Mouse (Mus musculus) left cerebral cortex, adult 2 months (tissue): Measurements from ENCODE around the gene Fsd1l. TPM values are rescaled to one million over a fixed set of nuclear protein-coding genes. Genes with fewer than 3 reads are reported as not detected.
"Not testable (repeated sequence)": the region's sequence is repeated elsewhere in the genome, so short reads cannot be mapped to it uniquely, and the experiment has no call there.

Source experiments
- DNase-seq, 2 experiments: peaks; one replicate each; pipeline ENCODE4 v3.0.0; 2021 to 2022; ENCODE audit warnings: low spot score in 2 of 2, mixed read lengths in 1 of 2; ENCODE audit errors: extremely low spot score in 1 of 2
- H3K27ac ChIP-seq: fragments of 200-600 bp; 2 replicates; pipeline ENCODE4 v1.8.1; 2022
- H3K4me3 ChIP-seq: fragments of 200-600 bp; 2 replicates; pipeline ENCODE4 v1.8.1; 2022
- CTCF ChIP-seq: fragments of 200-600 bp; IDR thresholded peaks from 2 replicates; pipeline ENCODE4 v1.8.1; 2022; ENCODE audit warnings: antibody characterized with exemption, mild to moderate bottlenecking, moderate library complexity
- intact Hi-C: fragments of 180-260 bp; cut with DNase I; formaldehyde crosslinking; loops from one replicate; pipeline ENCODE4 v1.15.1; 2025
- total RNA-seq, 2 experiments: library from RNA; stranded (reverse); gene quantifications; 2 replicates each; pipeline ENCODE4 v1.2.3; 2021

Fsd1l gene
- total RNA-seq, 2 experiments from 2014 or later, result 35.0 to 38.4 TPM

DNA sequence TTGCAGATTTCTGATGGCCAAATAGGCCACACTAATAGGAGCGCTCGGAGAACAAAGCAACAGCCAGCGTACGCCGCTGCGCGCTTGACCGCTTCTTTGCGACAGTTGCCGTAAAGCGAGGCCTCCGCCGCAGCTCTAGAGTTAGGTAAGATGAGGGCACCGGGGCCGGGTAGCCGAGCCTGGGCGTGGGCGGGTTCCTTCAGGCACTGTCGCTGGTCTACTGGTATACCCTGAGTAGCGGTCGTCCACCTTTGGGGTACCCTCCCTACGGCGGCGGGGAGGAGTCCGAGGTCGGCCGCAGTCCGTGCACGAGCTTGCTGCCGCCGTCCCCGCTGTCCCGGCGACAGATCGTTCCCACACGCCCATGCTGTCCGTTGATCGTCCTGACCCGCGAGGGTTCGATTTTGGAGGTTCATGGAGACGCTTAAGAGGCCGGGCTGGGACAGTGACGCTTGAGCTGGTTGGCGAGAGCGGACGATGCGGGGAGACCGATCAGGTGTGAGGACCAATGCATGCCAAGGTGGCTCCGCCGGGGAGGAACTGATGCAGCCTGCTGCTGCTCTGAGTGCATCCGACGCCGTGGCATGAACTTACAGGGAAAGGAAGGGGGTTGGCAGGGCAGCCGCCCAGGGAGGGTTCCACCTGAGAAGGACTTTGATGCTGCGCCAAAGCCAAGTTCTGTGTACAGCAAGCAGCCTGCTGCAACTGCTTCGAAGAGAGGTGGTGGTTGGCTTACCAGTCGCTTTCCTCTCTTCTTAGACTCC is 83.0 kb downstream of the Fsd1l start:
- no peak for TF ChIP-seq CTCF
- peak overlapping the region; percentile 95 for H3K27ac ChIP-seq
- peak; percentile 90 to 91 for DNase-seq
- H3K4me3 ChIP-seq, result peak overlapping the region; percentile 92
- intact Hi-C loops, result loop anchor here (2.0 kb wide), 1 partner anchor 83 kb away; the partner anchor contains the start of gene Fsd1l

DNA sequence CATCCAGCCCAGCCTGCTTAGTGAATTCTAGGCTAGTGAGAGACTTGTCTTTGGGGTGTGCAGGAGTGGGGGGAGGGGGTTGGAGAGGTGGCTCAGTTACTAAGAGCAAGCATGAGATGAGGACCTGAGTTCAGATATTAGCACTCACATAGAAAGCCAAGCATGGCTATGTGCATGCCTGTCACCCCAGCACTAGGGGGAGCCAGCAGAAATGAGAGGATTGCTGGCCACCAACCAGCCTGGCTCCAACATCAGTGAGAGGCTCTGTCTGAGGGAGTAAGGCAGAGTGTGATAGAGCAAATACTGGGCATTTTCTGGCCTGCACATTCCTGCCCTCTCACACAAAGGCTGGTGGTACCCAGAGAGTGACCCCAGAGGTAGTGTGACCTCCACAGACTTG is 84.7 kb downstream of the Fsd1l start:
- peak; percentile 44 for TF ChIP-seq CTCF
- Histone ChIP-seq H3K27ac (no peak overlapping the region), H3K4me3 (no peak overlapping the region)
- no peak for DNase-seq
- intact Hi-C loops, result loop anchor here (2.0 kb wide), 1 partner anchor 85 kb away; the partner anchor contains the start of gene Fsd1l

- no peak overlapping the region for H3K4me3 ChIP-seq
- no peak for TF ChIP-seq CTCF
- H3K27ac ChIP-seq, result no peak overlapping the region
- intact Hi-C loops, result no loop called here
- no peak for DNase-seq
These were observed 86.3 kb downstream of the Fsd1l start for GRCm38 (mm10) chr4:53717546-53717945.

DNA sequence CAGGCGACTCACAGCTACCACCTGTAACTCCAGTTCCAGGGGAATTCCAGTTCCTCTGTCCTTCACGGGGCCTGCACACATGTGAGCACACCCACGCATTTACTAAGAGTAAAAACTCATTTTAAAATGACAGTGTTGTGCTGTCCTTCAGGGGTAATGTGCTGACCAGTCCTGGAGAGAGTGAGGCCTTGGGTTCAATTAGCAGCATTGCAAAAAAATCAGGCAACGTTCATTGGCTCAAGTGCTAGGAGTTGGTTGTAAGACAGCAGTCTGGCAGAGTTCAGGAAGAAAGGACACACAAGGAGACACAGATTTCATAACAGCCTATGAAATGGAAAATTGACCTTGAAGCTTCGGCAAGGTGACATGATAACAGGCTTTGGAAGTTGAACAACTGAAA is 87.0 kb downstream of the Fsd1l start:
- TF ChIP-seq CTCF, result no peak
- intact Hi-C loops, result no loop called here
- DNase-seq, result no peak
- Histone ChIP-seq H3K4me3 (no peak overlapping the region), H3K27ac (no peak overlapping the region)

DNA sequence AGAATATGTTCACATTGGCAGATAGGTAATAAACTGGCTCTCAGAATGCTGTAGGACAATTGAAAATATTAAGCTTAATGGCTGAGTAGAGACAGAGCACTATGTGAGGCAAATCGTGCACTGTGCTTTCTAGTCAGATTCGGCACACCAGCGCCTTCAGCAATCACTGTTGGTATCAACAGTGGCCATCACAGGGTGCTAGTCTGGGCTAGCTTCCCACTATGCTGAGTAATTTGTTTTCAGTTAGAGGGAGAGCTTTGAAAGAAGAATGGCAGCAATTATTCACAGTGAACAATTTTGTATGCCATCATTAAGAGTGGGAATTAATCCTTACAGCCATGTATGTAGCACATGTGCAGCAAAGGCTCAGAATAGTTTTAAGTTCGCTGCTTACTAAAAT is 91.2 kb downstream of the Fsd1l start:
- intact Hi-C loops, result no loop called here
- no peak for TF ChIP-seq CTCF
- Histone ChIP-seq H3K27ac (no peak overlapping the region), H3K4me3 (no peak overlapping the region)
- no peak for DNase-seq

GRCm38 (mm10) chr4:53726100-53726499 is 94.8 kb downstream of the Fsd1l start:
- intact Hi-C loops, DNase-seq, H3K4me3 ChIP-seq, H3K27ac ChIP-seq: not testable (repeated sequence)

DNA sequence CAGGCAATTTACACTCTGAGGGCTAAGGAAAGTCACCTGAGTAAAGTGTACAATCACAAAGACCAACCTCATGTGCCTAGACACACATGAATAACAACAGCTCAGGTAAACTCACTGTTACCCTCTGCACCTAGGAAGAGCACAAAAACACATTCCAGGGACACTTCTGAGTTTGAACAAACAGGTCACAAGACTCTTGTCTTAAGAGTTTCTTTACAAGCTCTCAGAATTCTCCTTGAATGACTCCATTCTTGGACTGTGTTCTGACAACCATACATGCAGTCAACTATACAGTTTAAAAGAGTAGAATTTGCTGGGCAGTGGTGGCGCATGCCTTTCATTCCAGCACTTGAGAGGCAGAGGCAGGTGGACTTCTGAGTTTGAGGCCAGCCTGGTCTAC is 96.8 kb downstream of the Fsd1l start:
- DNase-seq, result no peak
- TF ChIP-seq CTCF, result no peak
- no peak overlapping the region for H3K27ac ChIP-seq
- H3K4me3 ChIP-seq, result no peak overlapping the region
- intact Hi-C loops, result no loop called here

- H3K27ac ChIP-seq, result no peak overlapping the region
- peak in 1 of 2 experiments; percentile 43 for DNase-seq
- H3K4me3 ChIP-seq, result no peak overlapping the region
- TF ChIP-seq CTCF, result peak; percentile 78
- intact Hi-C loops, result loop anchor here (1.0 kb wide), 1 partner anchor 106 kb away; no protein-coding TSS in a partner anchor
These were observed 107.8 kb downstream of the Fsd1l start for GRCm38 (mm10) chr4:53738956-53739616.

- Histone ChIP-seq H3K4me3 (no peak overlapping the region), H3K27ac (peak overlapping the region; percentile 67)
- DNase-seq, result no peak
- intact Hi-C loops, result loop anchor here (1.0 kb wide), 2 partner anchors 9 to 24 kb away; no protein-coding TSS in a partner anchor
- TF ChIP-seq CTCF, result no peak
These were observed 118.6 kb downstream of the Fsd1l start for GRCm38 (mm10) chr4:53749831-53750230.

- DNase-seq, result peak; percentile 38 to 48
- intact Hi-C loops, result loop anchor here (1.0 kb wide), 2 partner anchors 9 to 24 kb away; no protein-coding TSS in a partner anchor
- peak; percentile 27; the same call in 1 of the 2 replicates for TF ChIP-seq CTCF
- H3K27ac ChIP-seq, result peak overlapping the region; percentile 67; the same call in 1 of the 2 replicates
- no peak overlapping the region for H3K4me3 ChIP-seq
These were observed 119.3 kb downstream of the Fsd1l start for GRCm38 (mm10) chr4:53750391-53751120.

Other genes with a start within 250 kb of the Fsd1l start
- 10 to 100 TPM; 58.8 to 59.5 TPM for gene Slc44a1, start 191.1 kb upstream of the Fsd1l start, total RNA-seq
- 10 to 100 TPM; 27.4 to 28.2 TPM for gene Fktn, start 82.5 kb downstream of the Fsd1l start, total RNA-seq
- gene Tal2, start 148.2 kb downstream of the Fsd1l start, total RNA-seq, result under 1 TPM; 0.11 to 0.19 TPM
- 10 to 100 TPM; 11.0 to 14.0 TPM for gene Tmem38b, start 194.6 kb downstream of the Fsd1l start, total RNA-seq